Mouse (Mus musculus) heart, embryonic 14.5 days (tissue): ENCODE measurements around the gene Uck1. TPM values are rescaled to one million over a fixed set of nuclear protein-coding genes. Genes with fewer than 3 reads are reported as not detected.

Source experiments
- ATAC-seq: fragments of 200-750 bp; cut with Nextera tagmentation; 2 replicates; pipeline ENCODE4 v1.8.0; 2017; ENCODE audit warnings: low read depth, moderate TSS enrichment; ENCODE audit not compliant: insufficient number of reproducible peaks, insufficient read depth, low FRiP score
- H3K27ac ChIP-seq, 2 experiments: fragments of 200-500 bp in 1 of 2; fragments of 300-500 bp in 1 of 2; sonication (generic) in 1 of 2; replicated peaks in 1 of 2; 2 replicates each; pipeline ENCODE4 v1.5.1; 2012 to 2014; ENCODE audit warnings: low read depth in 2 of 2, low read length in 2 of 2, control low read depth in 1 of 2, mild to moderate bottlenecking in 1 of 2, mixed read lengths in 1 of 2; ENCODE audit not compliant: control insufficient read depth in 1 of 2, insufficient read depth in 1 of 2
- H3K27me3 ChIP-seq: fragments of 300-500 bp; sonication (generic); 2 replicates; pipeline ENCODE4 v1.6.1; 2014; ENCODE audit warnings: mild to moderate bottlenecking, low read length, control low read depth; ENCODE audit not compliant: control insufficient read depth, insufficient read depth
- H3K36me3 ChIP-seq: fragments of 300-500 bp; sonication (generic); 2 replicates; pipeline ENCODE4 v1.6.1; 2014; ENCODE audit warnings: mild to moderate bottlenecking, control low read depth, low read length, mixed read lengths; ENCODE audit not compliant: control insufficient read depth, insufficient read depth
- H3K4me1 ChIP-seq, 2 experiments: fragments of 200-500 bp in 1 of 2; fragments of 300-500 bp in 1 of 2; sonication (generic) in 1 of 2; 2 replicates each; pipeline ENCODE4 v1.6.1; 2012 to 2014; ENCODE audit warnings: low read length in 2 of 2, control low read depth in 1 of 2, mixed read lengths in 1 of 2; ENCODE audit not compliant: control insufficient read depth in 2 of 2, insufficient read depth in 2 of 2
- H3K4me2 ChIP-seq: fragments of 300-500 bp; sonication (generic); 2 replicates; pipeline ENCODE4 v1.6.1; 2014; ENCODE audit warnings: mild to moderate bottlenecking, low read length
- H3K4me3 ChIP-seq, 2 experiments: fragments of 200-500 bp in 1 of 2; fragments of 300-500 bp in 1 of 2; sonication (generic) in 1 of 2; 2 replicates each; pipeline ENCODE4 v1.5.1; 2012 to 2014; ENCODE audit warnings: low read length in 2 of 2, mild to moderate bottlenecking in 2 of 2, control low read depth in 1 of 2, low read depth in 1 of 2, moderate library complexity in 1 of 2; ENCODE audit not compliant: control insufficient read depth in 1 of 2, insufficient read depth in 1 of 2
- H3K9ac ChIP-seq: fragments of 300-500 bp; sonication (generic); 2 replicates; pipeline ENCODE4 v1.6.1; 2014; ENCODE audit warnings: mild to moderate bottlenecking, low read length
- H3K9me3 ChIP-seq: fragments of 300-500 bp; sonication (generic); 2 replicates; pipeline ENCODE4 v1.6.1; 2016; ENCODE audit warnings: low read length, control low read depth; ENCODE audit not compliant: control insufficient read depth
- WGBS: fragments of 180-500 bp; shearing (Covaris S2); extraction: QIAGEN DNeasy Blood & Tissue Kit; methylation state at CpG from one replicate; pipeline ENCODE4 v1.1.7; 2014; 5-methylcytosine and 5-hydroxymethylcytosine counted together
- polyA plus RNA-seq: library from polyadenylated mRNA; unstranded; fragments of >200 nt; fragmentation: Nextera tagmentation; extraction: Ambion mirVana; gene quantifications from 2 replicates; pipeline ENCODE4 v1.2.1, GENCODE M21; 2014

Uck1 gene
- polyA plus RNA-seq: 37.0 and 43.4 TPM in 2 replicates

DNA sequence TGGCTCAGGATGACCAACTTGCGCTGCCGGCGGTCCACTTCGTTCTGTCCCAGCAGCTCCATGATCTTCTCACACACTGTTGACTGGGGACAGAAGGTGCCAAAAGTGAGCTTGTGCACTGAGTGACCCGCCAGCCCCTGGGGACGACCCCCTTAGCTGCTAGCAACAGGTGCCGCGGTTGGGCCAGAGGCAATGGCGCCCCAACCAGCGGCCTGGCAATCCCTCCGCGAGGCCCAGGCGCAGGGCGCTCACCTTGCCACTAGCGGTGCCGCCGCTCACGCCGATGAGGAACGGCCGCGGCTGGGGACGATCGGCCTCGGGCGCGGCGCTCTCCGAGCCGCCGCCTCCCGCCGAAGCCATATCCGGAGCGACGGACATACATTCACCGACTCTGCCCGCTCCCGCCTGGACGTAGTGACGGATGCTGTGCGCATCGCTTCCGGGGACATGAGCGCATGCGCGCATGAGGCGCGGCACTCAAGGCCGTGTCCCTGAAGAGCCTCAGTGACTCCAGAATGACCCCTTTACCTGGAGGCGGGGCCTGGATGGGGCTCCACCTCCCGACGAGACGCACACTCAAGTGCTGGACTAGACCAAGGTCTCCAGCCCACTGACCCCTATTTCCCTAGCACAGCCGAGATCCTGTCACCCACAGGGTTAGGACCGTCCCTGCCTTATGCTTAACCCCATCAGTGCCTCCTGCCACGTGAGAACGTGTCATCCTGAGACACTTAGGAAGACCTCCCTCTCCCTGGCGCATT lies at the start of gene Uck1:
Uck1 (minus strand) TSS at position 503 of the 761 bp plus-strand sequence.
- Histone ChIP-seq H3K9ac (peak within 1 kb of the TSS; percentile 79), H3K4me1 (peaks cover 0 to 10% of the 10 kb centered on the region in 2 experiments; a peak in 3 of 4 replicates), H3K27ac (peak within 1 kb of the TSS in 1 of 2 experiments; percentile 41; a peak in 2 of 4 replicates), H3K9me3 (no peaks in the 10 kb centered on the region), H3K4me3 (peak within 1 kb of the TSS; percentile 58 to 75), H3K27me3 (no peaks in the 10 kb centered on the region), H3K4me2 (peak within 1 kb of the TSS; percentile 74), H3K36me3 (peaks cover 30% of the 10 kb centered on the region)
- ATAC-seq: peak; percentile 84
- 2% methylated on average over 59 of the region's 59 CpGs for WGBS

DNA sequence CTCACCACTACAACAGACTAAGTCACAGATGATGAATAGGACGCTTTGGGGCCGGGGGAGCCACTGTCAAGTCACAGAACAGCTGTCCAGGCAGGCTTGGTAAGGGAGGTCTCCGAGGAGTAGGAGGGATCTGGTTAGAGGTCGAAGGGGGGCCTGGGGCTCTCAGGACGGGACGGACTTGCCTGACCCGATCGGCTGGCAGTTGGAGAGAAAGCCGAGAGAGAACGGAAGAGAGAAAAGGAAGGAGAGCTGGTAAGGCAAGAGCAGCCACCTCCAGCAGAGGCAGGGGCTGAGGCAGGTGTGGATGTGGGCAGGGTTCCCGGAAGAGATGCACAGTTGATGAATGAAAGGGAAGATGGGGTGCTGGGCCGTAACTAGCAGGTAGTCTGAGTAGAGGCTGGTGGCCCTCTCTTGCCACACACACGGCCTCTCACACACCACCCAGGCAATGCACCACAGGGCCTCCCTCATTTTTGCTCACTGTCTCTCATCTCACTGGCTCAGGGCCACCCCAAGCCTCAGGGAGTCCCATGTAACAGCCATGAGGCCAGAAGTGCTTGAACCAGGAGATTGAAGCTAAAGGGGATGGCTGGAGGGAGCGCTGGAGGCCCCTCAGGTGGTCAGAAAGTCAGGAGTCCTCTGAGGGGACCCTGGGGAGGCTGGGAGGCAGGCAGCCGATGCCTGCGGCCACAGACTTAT lies 49.1 kb upstream of the Uck1 start:
- WGBS: 87% methylated on average over 16 of the region's 16 CpGs

DNA sequence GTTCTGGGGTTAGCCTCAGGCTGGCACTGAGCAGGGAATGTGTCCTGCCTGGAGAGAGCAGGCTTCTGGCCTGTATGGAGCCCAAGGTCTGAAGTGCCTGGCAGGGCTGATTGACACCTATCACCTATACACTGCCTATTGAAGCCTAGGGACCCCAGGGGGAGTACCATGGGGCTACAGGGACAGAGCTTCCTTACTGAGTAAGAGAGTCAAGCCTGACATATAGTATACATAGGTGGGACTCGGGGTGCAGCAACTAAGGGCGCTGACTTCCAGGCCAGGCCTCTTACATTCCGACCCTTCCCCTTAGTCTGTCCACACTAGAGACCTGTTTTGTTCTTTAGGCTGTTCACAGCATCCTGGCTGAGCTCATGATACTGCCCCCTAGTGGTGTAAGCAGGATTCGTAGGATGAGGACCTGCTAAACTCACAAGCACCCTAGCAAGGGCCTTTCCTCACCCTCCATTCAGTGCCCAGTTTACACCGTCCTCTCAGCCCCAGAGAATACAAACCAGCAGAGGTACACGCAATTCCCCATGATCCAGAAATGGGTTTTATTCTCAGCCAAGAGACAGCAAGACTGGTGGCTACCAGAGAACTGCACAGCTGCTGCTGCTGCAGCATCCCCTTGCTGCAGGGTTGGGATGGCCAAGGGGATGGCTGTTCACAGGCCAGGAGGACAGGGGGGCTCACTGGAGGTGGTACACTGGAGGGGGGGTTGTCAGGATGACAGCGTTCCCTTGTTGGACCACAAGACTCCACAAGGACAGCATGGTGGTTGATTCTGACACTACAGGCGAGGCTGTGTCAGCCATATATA lies 48.2 kb upstream of the Uck1 start:
- no peak for ATAC-seq
- no peak overlapping the region for H3K4me2 ChIP-seq
- WGBS: 51% methylated on average over 8 of the region's 8 CpGs
- no peaks in the 10 kb centered on the region for H3K9me3 ChIP-seq
- H3K9ac ChIP-seq: no peak overlapping the region
- H3K4me1 ChIP-seq: peaks cover 6 to 15% of the 10 kb centered on the region in 2 experiments; a peak in 3 of 4 replicates
- H3K27me3 ChIP-seq: 0 out of 2 replicates have a peak, but pooled peaks cover 11% of the 10 kb centered on the region
- no peak overlapping the region for H3K4me3 ChIP-seq
- H3K27ac ChIP-seq: no peak overlapping the region
- H3K36me3 ChIP-seq: peaks cover 60% of the 10 kb centered on the region

More for the DNA sequence above, 49.1 kb upstream of the Uck1 start:
- Histone ChIP-seq H3K9ac (no peak overlapping the region), H3K4me2 (no peak overlapping the region), H3K4me1 (peaks cover 6 to 15% of the 10 kb centered on the region in 2 experiments; a peak in 3 of 4 replicates), H3K4me3 (no peak overlapping the region), H3K9me3 (no peaks in the 10 kb centered on the region), H3K27me3 (0 out of 2 replicates have a peak, but pooled peaks cover 11% of the 10 kb centered on the region), H3K36me3 (peaks cover 52% of the 10 kb centered on the region), H3K27ac (no peak overlapping the region)
- no peak for ATAC-seq

DNA sequence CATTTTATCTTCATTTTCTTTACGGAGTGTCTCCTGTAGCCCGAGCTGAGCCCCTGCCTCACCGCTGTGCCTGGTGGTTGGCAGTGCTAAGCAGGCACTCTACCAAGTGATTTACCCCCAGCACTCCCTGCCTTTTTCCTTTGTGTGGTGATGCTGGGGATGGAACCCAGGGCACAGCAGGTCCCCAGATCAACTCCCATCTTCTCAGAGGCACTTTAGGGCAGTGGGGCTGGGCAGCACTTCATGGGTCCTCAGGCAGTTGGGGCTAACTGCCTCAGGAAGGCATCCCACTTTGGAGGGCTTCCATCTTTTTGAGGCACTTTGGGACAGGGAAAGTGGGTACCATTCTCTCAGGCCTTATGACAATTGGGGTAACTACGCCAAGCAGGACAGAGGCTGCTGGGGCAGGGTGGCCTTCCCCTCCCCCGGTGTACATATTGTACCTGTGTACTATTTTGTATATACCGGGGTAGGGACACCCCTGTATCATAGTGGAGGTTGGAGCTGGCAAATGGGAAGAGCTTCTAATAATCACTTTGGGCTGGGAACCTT lies 47.4 kb upstream of the Uck1 start:
- Histone ChIP-seq H3K36me3 (peaks cover 69% of the 10 kb centered on the region), H3K4me1 (peaks cover 6 to 13% of the 10 kb centered on the region in 2 experiments; a peak in 3 of 4 replicates), H3K27me3 (0 out of 2 replicates have a peak, but pooled peaks cover 11% of the 10 kb centered on the region), H3K27ac (no peak overlapping the region), H3K4me2 (no peak overlapping the region), H3K4me3 (no peak overlapping the region), H3K9ac (no peak overlapping the region), H3K9me3 (no peaks in the 10 kb centered on the region)
- no peak for ATAC-seq
- 84% methylated on average over 6 of the region's 6 CpGs for WGBS

DNA sequence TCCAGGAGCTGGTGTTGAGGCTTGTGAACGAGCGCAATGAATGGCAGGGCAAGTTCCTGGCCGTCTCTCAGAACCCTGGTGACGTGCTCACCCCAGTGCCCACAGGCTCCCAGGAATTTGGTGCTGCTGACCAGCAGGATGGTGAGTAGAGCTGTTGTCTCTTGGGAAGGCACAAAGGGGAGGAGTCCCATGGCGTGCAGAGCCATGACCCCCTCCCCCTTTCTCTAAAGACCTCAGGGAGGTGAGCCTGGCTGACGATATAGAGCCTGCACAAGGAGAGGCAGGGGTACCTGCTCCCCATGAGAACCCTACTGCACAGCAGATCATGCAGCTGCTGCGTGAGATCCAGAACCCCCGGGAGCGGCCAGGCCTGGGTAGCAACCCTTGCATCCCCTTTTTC lies 46.2 kb upstream of the Uck1 start:
- no peak overlapping the region for H3K9ac ChIP-seq
- 83% methylated on average over 9 of the region's 9 CpGs for WGBS
- no peak overlapping the region for H3K4me2 ChIP-seq
- no peak for ATAC-seq
- H3K36me3 ChIP-seq: peaks cover 79% of the 10 kb centered on the region
- H3K27ac ChIP-seq: no peak overlapping the region
- H3K9me3 ChIP-seq: no peaks in the 10 kb centered on the region
- 0 out of 2 replicates have a peak, but pooled peaks cover 4% of the 10 kb centered on the region for H3K27me3 ChIP-seq
- no peak overlapping the region for H3K4me3 ChIP-seq
- peaks cover 0 to 1% of the 10 kb centered on the region in 2 experiments; a peak in 1 of 4 replicates for H3K4me1 ChIP-seq

DNA sequence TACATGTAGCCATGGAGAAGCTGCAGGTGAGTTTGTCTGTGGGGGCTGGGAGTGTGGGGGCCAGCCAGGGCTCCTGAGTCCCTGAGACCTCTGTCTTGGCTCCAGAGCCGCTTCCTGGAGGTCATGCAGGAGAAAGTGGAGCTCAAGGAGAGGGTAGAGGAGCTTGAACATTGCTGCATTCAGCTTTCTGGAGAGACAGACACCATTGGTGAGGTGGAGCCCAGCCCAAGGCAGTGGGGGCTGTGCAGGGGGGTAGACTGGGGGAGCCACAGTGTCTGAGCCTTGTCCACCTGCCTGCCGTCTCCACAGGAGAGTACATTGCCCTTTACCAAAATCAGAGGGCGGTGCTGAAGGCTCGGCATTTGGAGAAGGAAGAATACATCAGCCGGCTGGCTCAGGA lies 45.7 kb upstream of the Uck1 start:
- Histone ChIP-seq H3K4me1 (no peaks in the 10 kb centered on the region), H3K27me3 (no peaks in the 10 kb centered on the region), H3K9me3 (no peaks in the 10 kb centered on the region), H3K36me3 (peaks cover 84% of the 10 kb centered on the region), H3K9ac (no peak overlapping the region), H3K27ac (no peak overlapping the region), H3K4me3 (no peak overlapping the region), H3K4me2 (no peak overlapping the region)
- no peak for ATAC-seq
- WGBS: 90% methylated on average over 5 of the region's 5 CpGs
